Mouse (Mus musculus): ENCODE measurements at regions not wholly inside any gene's neighbourhood (a gene's known extent, or its start where the extent isn't known, plus 50 kb on each side); places are given as distances from the start of the nearest gene placed in this dataset.

DNA sequence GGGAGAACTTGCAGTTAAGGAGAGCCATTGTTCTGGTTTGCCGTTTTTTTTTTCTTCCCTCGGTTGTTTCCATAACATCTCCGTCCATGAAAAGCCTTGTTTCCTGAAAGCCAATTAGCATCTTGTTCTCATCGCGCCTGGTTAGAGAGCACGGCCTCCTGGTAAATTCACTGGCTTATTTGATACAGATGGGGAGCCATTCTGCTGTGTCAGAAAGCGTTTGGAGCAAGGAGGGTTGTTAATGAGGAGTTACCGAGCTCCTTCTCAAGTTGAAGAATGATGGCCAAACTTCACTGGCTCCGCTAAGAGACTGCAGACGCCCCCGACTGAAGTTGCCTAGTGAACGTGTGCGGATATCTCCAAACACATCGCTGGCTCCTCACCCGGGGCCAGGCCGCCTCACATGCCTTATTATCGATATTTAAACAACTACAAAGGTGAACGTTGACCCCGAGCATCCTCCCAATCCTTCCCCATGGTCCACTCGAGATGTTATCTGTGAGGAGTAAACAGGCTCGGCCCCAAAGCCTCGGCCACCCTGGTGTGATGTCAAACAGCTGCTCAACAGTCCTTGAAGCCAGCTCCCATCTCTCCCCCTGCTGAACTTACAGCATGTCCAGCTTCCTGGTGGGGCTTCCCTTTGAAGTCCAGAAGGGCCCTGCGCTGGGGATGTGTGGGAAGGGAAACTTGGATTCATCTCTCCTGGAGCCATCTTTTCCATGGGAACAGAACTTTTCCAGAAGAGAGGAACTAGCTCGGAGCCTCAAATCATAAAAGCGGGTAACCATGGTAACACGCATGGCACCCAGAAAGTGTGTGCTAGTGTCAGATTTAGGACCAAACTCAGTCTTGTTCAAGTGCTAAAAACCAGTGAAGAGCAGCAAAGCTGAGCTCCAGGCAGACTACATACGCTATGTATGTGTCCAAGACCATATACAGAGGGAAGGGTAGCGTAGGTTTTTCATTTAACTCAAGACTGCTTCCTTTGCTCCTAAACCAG lies 190.0 kb upstream of the Tbx3 start:
- Histone ChIP-seq H3K4me1 (replicated peaks) (no peaks in the 10 kb centered on the region), H3K9ac (no peak overlapping the region), H3K9me3 (no peaks in the 10 kb centered on the region), H3K27ac (no peak overlapping the region), H3K36me3 (no peaks in the 10 kb centered on the region), H3K4me2 (no peak overlapping the region), H3K27me3 (no peaks in the 10 kb centered on the region), H3K4me3 (no peak overlapping the region)
- ATAC-seq (ENCODE audit: low FRiP score) = no peak
- WGBS = 68% methylated on average over 28 of the region's 28 CpGs

DNA sequence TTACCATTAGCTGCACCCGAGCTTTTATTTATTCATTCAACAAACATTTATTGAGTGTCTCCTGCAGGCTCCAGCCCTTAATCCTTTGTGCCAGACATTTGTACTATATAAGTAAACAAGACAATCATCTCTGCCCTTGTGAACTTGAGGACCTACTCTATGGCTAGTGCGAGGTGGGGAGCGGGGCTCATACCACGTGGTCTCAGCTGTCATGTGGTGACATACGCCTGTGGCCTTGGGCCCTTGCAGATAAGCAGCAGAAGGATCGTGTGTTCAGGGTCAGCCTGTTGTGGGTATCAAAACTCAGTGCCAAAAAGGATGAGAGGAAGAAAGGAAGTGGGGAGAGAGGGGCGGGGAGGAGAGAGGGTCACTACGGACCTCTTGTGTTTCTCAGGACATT lies 186.8 kb upstream of the Tbx3 start:
- no peaks in the 10 kb centered on the region for H3K36me3 ChIP-seq
- no peak overlapping the region for H3K9ac ChIP-seq
- 91% methylated on average over 8 of the region's 8 CpGs for WGBS
- H3K9me3 ChIP-seq = no peaks in the 10 kb centered on the region; the same call in 1 of the 2 replicates
- no peak overlapping the region for H3K27ac ChIP-seq
- H3K4me2 ChIP-seq = no peak overlapping the region
- ATAC-seq (ENCODE audit: low FRiP score) = no peak
- H3K27me3 ChIP-seq = no peaks in the 10 kb centered on the region
- H3K4me3 ChIP-seq = no peak overlapping the region
- no peaks in the 10 kb centered on the region for H3K4me1 ChIP-seq (replicated peaks)

DNA sequence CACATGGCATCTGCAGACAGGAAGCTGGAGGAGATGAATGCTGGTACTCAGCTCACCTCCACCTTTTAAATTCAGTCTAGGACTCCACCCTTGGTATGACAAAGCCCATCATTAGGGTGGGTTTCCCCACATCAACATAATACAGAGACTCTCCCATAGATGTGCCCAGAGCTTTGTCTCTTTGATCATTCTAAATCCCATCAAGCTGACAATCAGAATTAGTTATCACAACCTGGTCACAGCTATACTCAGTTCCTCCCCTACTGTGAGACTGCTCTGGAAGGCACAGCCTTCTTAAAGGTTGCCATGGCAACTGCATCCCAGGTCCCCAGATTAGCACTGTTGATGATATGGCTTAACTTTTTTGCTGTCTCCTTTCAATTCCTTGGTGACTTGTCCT lies 184.3 kb upstream of the Tbx3 start:
- no peak overlapping the region for H3K27ac ChIP-seq
- H3K36me3 ChIP-seq = no peaks in the 10 kb centered on the region
- no peak overlapping the region for H3K9ac ChIP-seq
- no peak overlapping the region for H3K4me3 ChIP-seq
- no peaks in the 10 kb centered on the region; the same call in 1 of the 2 replicates for H3K9me3 ChIP-seq
- ATAC-seq (ENCODE audit: low FRiP score) = no peak
- no peak overlapping the region for H3K4me2 ChIP-seq
- no peaks in the 10 kb centered on the region for H3K27me3 ChIP-seq
- H3K4me1 ChIP-seq (replicated peaks) = no peaks in the 10 kb centered on the region

DNA sequence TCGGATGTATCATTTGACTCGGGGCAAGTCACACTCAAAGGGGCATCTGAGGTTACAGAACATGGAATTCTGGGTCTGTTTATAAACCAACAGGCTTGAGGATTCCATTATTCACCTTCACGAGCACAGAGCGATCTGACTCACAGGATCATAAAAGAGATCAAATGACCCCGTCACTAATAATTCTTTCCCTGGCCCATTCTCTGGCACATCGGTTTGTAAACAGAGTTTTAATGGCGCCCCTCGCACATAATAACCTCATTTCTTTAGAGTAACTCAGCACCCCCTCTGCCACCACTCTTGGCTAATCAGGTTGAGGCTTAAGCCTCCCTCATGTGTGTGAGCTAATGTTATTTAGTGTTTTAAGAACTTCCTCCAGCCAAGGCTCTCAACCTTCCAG lies 183.3 kb upstream of the Tbx3 start:
- Histone ChIP-seq H3K4me2 (no peak overlapping the region), H3K9ac (no peak overlapping the region), H3K4me1 (replicated peaks) (no peaks in the 10 kb centered on the region), H3K9me3 (no peaks in the 10 kb centered on the region; the same call in 1 of the 2 replicates), H3K4me3 (no peak overlapping the region), H3K27ac (no peak overlapping the region), H3K36me3 (no peaks in the 10 kb centered on the region), H3K27me3 (no peaks in the 10 kb centered on the region)
- no peak for ATAC-seq (ENCODE audit: low FRiP score)
- WGBS = 79% methylated on average over 8 of the region's 8 CpGs

- no peak overlapping the region for H3K4me2 ChIP-seq
- no peak overlapping the region for H3K9ac ChIP-seq
- WGBS = 83% methylated on average over 1 of the region's 1 CpGs
- no peak overlapping the region for H3K4me3 ChIP-seq
- no peak overlapping the region for H3K27ac ChIP-seq
- ATAC-seq (ENCODE audit: low FRiP score) = no peak
- no peaks in the 10 kb centered on the region for H3K4me1 ChIP-seq (replicated peaks)
- no peaks in the 10 kb centered on the region for H3K36me3 ChIP-seq
- H3K27me3 ChIP-seq = no peaks in the 10 kb centered on the region
- no peaks in the 10 kb centered on the region for H3K9me3 ChIP-seq
These were observed 173.0 kb upstream of the Tbx3 start for GRCm38 (mm10) chr5:119497501-119497900.

- Histone ChIP-seq H3K4me2 (no peak overlapping the region), H3K9me3 (no peaks in the 10 kb centered on the region), H3K27me3 (no peaks in the 10 kb centered on the region), H3K27ac (no peak overlapping the region), H3K9ac (no peak overlapping the region), H3K4me1 (replicated peaks) (no peaks in the 10 kb centered on the region), H3K36me3 (no peaks in the 10 kb centered on the region), H3K4me3 (no peak overlapping the region)
- no peak for ATAC-seq (ENCODE audit: low FRiP score)
- 74% methylated on average over 6 of the region's 6 CpGs for WGBS
These were observed 172.0 kb upstream of the Tbx3 start for GRCm38 (mm10) chr5:119498431-119498830.

DNA sequence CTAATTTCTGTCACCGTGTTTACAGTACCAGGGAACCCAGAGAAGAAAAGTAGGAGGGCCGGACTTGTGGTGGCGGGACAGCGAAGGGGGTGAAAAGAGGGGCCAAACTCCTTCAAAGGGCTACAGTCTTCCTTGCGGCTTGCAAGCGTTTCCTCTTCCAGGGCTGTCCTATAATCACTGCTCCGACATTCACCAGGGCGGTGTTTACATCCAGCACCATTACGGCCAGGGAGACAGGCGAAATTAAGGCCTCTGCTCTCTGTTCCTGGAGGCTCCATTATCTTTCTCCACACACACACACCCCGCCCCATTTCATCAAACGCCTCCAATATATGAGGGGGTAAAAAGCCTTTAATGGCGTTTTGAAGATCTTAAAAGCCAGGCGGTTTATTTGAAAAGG lies 162.8 kb upstream of the Tbx3 start:
- Histone ChIP-seq H3K4me2 (no peak overlapping the region), H3K9me3 (no peaks in the 10 kb centered on the region), H3K9ac (no peak overlapping the region), H3K4me3 (no peak overlapping the region), H3K27me3 (no peaks in the 10 kb centered on the region), H3K27ac (no peak overlapping the region), H3K4me1 (replicated peaks) (no peaks in the 10 kb centered on the region), H3K36me3 (no peaks in the 10 kb centered on the region)
- no peak for ATAC-seq (ENCODE audit: low FRiP score)
- 87% methylated on average over 14 of the region's 14 CpGs for WGBS

DNA sequence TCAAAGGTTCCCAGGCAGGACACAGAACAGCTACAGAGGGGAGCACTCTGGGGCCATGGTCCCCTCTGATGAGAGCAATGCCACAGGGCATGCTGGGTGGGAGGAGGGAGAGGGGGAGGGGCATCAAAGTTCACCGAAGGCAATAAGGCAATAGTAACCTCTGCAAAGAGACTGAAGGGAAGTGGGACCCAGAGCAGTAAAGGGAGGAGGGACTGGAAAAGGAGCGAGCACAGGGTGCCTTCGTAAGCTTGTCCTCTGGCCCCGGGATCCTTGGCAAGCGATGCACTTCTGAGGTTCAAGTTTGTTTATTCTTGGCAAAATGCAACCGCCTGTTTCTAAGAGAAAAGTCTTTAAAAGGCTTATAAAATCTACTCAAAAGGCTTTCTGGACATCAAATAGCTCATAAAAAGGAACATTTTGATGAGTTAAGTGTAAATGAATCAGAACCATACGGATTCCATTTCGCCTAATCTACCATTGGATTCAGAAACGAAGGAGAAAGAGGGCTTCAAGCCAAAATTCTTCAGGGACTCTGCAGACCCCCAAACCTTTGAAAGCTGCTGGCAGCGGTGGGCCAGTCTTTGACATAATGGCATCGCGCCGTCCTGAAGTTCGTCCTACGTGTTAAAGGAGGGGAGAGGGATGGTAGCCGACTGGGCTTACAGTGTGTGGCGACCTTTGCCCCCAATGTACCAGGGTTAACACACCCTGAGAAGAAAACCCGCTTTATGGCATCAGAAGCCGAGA lies 151.8 kb upstream of the Tbx3 start:
- H3K9ac ChIP-seq = no peak overlapping the region
- no peak overlapping the region for H3K27ac ChIP-seq
- no peaks in the 10 kb centered on the region for H3K9me3 ChIP-seq
- H3K36me3 ChIP-seq = no peaks in the 10 kb centered on the region
- no peak overlapping the region for H3K4me2 ChIP-seq
- H3K4me3 ChIP-seq = no peak overlapping the region
- H3K27me3 ChIP-seq = peaks cover 3% of the 10 kb centered on the region; the same call in 1 of the 2 replicates
- H3K4me1 ChIP-seq (replicated peaks) = no peaks in the 10 kb centered on the region
- ATAC-seq (ENCODE audit: low FRiP score) = no peak
- WGBS = 82% methylated on average over 19 of the region's 19 CpGs

DNA sequence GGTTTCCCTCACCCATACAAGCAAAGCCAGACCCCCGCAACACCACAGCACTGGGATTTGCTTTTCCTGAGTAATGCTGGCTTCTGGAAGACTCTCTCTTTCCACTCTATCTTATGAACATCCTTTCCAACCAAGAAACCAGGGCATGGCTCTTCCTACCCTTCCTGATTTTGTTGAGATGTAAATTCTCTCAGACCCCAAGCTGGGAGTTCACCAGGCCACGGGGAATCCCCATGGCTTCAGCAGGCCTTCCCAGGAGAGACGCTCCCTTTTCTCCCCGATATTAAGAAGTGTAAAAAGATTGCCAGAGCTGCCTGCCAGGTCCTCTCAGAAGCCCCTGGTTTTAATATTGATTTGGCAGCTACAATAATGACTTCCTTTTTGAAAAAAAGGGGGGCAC lies 146.3 kb upstream of the Tbx3 start:
- H3K27ac ChIP-seq = no peak overlapping the region
- no peak overlapping the region for H3K4me2 ChIP-seq
- no peaks in the 10 kb centered on the region for H3K9me3 ChIP-seq
- no peaks in the 10 kb centered on the region for H3K36me3 ChIP-seq
- peaks cover 3% of the 10 kb centered on the region; the same call in 1 of the 2 replicates for H3K27me3 ChIP-seq
- no peak overlapping the region for H3K9ac ChIP-seq
- WGBS = 25% methylated on average over 4 of the region's 4 CpGs
- no peak for ATAC-seq (ENCODE audit: low FRiP score)
- H3K4me1 ChIP-seq (replicated peaks) = peaks cover 6% of the 10 kb centered on the region; the same call in 1 of the 2 replicates
- H3K4me3 ChIP-seq = no peak overlapping the region

GRCm38 (mm10) chr5:119525960-119526359 lies 144.5 kb upstream of the Tbx3 start:
- WGBS = 66% methylated on average over 5 of the region's 5 CpGs
- Histone ChIP-seq H3K27ac (no peak overlapping the region), H3K9me3 (no peaks in the 10 kb centered on the region)

DNA sequence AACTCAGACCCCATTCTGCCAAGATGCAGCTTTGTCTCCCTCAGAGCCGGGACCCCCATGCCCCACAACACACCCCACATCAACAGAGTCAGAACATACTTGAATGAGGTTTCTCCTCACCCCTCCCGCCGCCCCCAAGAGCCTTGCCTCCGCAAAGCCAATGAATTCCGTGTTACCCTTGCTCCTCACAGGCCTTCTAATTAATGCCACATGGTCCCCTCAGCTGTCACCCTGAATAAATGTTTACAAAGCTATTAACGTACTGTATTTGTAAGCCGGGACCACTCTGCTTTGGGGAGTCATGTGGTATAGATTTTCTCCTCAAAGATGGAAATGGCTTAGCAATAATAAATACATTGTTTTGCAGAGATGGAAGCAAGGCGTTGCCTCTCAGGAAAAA lies 140.5 kb upstream of the Tbx3 start:
- Histone ChIP-seq H3K4me1 (replicated peaks) (peaks cover 5% of the 10 kb centered on the region), H3K4me2 (no peak overlapping the region), H3K27me3 (0 out of 2 replicates have a peak, but pooled peaks cover 4% of the 10 kb centered on the region), H3K4me3 (no peak overlapping the region), H3K36me3 (no peaks in the 10 kb centered on the region), H3K9me3 (no peaks in the 10 kb centered on the region), H3K9ac (no peak overlapping the region), H3K27ac (no peak overlapping the region)
- no peak for ATAC-seq (ENCODE audit: low FRiP score)
- 45% methylated on average over 8 of the region's 8 CpGs for WGBS

More at GRCm38 (mm10) chr5:119525960-119526359, 144.5 kb upstream of the Tbx3 start:
- Histone ChIP-seq H3K4me1 (replicated peaks) (peaks cover 11% of the 10 kb centered on the region), H3K4me2 (no peak overlapping the region), H3K36me3 (no peaks in the 10 kb centered on the region), H3K27me3 (peaks cover 3% of the 10 kb centered on the region; the same call in 1 of the 2 replicates), H3K9ac (no peak overlapping the region), H3K4me3 (no peak overlapping the region)
- ATAC-seq (ENCODE audit: low FRiP score) = no peak

- Histone ChIP-seq H3K9ac (no peak overlapping the region), H3K36me3 (no peaks in the 10 kb centered on the region), H3K4me3 (no peak overlapping the region), H3K4me2 (no peak overlapping the region), H3K27ac (no peak overlapping the region), H3K9me3 (no peaks in the 10 kb centered on the region), H3K4me1 (replicated peaks) (peaks cover 1% of the 10 kb centered on the region), H3K27me3 (0 out of 2 replicates have a peak, but pooled peaks cover 4% of the 10 kb centered on the region)
- 58% methylated on average over 5 of the region's 5 CpGs for WGBS
- ATAC-seq (ENCODE audit: low FRiP score) = no peak
These were observed 135.5 kb upstream of the Tbx3 start for GRCm38 (mm10) chr5:119534946-119535345.

Data from hindbrain, embryonic 13.5 days (tissue).